Mouse (Mus musculus): Measurements from ENCODE around the gene Lmf1. TPM values are rescaled to one million over a fixed set of nuclear protein-coding genes. Genes with fewer than 3 reads are reported as not detected.

Gene Lmf1
- polyA plus RNA-seq, 1 experiment from 2014 or later = 28.8 TPM

DNA sequence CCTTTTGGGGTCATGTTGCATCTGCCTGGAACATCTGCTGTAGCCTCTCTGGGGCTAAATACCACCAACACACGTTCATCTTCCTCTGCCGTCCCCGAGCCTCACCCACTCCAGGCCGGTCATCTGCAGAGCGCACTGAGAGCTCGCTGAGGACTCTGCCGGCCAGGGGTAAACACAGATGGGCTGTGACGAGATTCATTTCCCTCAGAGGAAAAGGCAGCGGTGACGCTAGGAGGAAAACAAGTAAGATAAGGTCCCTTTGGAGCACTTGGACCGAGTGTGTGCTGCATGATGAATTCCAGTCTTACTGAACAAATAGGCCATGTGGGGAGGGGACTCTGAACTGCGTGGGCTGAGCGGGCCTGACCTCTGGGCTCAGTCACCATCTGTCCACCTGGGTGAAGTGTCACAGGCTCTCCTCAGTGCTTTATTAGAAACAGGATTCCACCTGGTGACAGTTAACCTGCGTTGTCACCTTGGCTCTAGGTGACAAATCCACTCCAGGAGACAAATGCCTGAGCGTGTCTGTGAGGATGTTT is 69.9 kb downstream of the Lmf1 start:
- H3K9me3 ChIP-seq = no peaks in the 10 kb centered on the region
- WGBS = 49% methylated on average over 15 of the region's 15 CpGs
- no peaks in the 10 kb centered on the region for H3K27me3 ChIP-seq
- no peak overlapping the region for H3K27ac ChIP-seq
- H3K4me2 ChIP-seq = no peak overlapping the region
- peaks cover 6% of the 10 kb centered on the region; the same call in 1 of the 2 replicates for H3K4me1 ChIP-seq
- ATAC-seq (ENCODE audit: insufficient number of reproducible peaks, low FRiP score, low TSS enrichment, low read depth) = no peak
- H3K4me3 ChIP-seq = no peak overlapping the region
- no peak overlapping the region for H3K9ac ChIP-seq
- peaks cover 37% of the 10 kb centered on the region for H3K36me3 ChIP-seq

DNA sequence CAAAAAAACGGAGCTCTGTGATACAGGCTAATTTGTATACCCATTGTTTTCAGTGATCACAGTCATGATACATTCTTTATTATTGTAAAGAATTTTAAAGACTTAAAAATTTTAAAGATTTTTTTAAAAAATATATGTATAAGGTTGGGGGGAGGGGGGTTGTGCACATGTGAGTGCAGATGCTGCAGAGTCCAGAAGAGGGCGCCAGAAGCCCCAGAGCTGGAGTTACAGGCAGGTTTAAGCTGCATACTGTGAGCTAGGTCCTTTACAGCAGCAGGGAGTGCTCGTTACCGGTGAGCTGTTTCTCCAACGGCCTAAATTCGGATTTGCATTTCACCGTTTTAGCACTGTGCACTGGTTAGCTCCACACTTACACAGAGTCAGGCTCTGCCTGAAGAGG is 71.8 kb downstream of the Lmf1 start:
- Histone ChIP-seq H3K4me1 (0 out of 2 replicates have a peak, but pooled peaks cover 6% of the 10 kb centered on the region), H3K36me3 (peaks cover 46% of the 10 kb centered on the region), H3K9ac (no peak overlapping the region), H3K9me3 (no peaks in the 10 kb centered on the region), H3K4me2 (no peak overlapping the region), H3K4me3 (no peak overlapping the region), H3K27me3 (no peaks in the 10 kb centered on the region), H3K27ac (no peak overlapping the region)
- no peak for ATAC-seq (ENCODE audit: insufficient number of reproducible peaks, low FRiP score, low TSS enrichment, low read depth)
- WGBS = 81% methylated on average over 7 of the region's 7 CpGs

DNA sequence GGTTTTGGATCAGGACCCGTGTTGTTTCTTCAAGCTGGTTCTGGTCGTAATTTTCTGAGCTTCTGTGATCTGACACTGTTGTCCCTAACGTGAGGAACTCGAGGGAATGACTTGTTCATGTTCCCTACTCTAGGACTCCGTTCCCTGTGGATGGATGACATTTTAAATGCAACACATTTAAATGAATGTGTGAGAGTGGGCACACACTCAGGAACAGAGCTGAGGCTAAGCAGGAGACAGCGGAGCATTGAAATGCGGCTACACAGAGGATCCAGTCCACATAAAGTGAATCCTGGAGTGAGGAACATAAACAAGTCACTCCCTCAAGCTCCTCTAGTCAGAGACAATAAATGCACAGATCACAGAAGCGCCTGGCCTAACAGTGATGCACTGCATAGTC is 73.4 kb downstream of the Lmf1 start:
- Histone ChIP-seq H3K27ac (no peak overlapping the region), H3K4me2 (no peak overlapping the region), H3K4me3 (no peak overlapping the region), H3K4me1 (peaks cover 20% of the 10 kb centered on the region), H3K27me3 (no peaks in the 10 kb centered on the region), H3K36me3 (peaks cover 42% of the 10 kb centered on the region), H3K9ac (no peak overlapping the region), H3K9me3 (no peaks in the 10 kb centered on the region)
- WGBS = 68% methylated on average over 8 of the region's 8 CpGs
- ATAC-seq (ENCODE audit: insufficient number of reproducible peaks, low FRiP score, low TSS enrichment, low read depth) = no peak

GRCm38 (mm10) chr17:25656142-25656825 is 77.4 kb downstream of the Lmf1 start:
- Histone ChIP-seq H3K4me2 (no peak overlapping the region), H3K27me3 (no peaks in the 10 kb centered on the region), H3K27ac (peak overlapping the region; percentile 62), H3K4me3 (no peak overlapping the region), H3K4me1 (peaks cover 20% of the 10 kb centered on the region), H3K36me3 (peaks cover 13% of the 10 kb centered on the region; the same call in 1 of the 2 replicates), H3K9me3 (no peaks in the 10 kb centered on the region), H3K9ac (no peak overlapping the region)
- WGBS = 33% methylated on average over 12 of the region's 12 CpGs
- peak; percentile 53; the same call in 1 of the 2 replicates for ATAC-seq (ENCODE audit: insufficient number of reproducible peaks, low FRiP score, low TSS enrichment, low read depth)

DNA sequence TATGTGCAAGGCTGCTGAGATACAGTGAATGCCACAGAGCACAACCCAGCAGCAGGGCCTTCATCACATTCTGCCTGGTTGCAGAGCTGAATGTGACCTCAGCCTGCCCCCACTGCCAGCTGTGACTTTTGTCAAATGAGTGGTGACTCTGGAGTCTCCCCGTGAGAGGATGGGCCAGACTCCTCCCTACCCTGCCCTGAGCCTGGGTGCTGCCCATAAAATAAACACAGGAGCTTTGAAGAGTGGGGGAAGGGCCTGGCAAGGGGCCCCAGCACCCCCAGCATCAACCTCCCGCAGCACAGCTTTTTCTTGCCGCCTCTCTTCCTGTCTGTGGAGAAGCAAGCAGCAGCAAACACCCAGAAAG is 77.9 kb downstream of the Lmf1 start:
- no peaks in the 10 kb centered on the region for H3K27me3 ChIP-seq
- peak; percentile 46 for ATAC-seq (ENCODE audit: insufficient number of reproducible peaks, low FRiP score, low TSS enrichment, low read depth)
- no peak overlapping the region for H3K4me2 ChIP-seq
- H3K4me3 ChIP-seq = no peak overlapping the region
- H3K27ac ChIP-seq = peak overlapping the region; percentile 62
- H3K9me3 ChIP-seq = no peaks in the 10 kb centered on the region
- H3K36me3 ChIP-seq = peaks cover 13% of the 10 kb centered on the region; the same call in 1 of the 2 replicates
- no peak overlapping the region for H3K9ac ChIP-seq
- 9% methylated on average over 3 of the region's 3 CpGs for WGBS
- H3K4me1 ChIP-seq = peaks cover 20% of the 10 kb centered on the region

DNA sequence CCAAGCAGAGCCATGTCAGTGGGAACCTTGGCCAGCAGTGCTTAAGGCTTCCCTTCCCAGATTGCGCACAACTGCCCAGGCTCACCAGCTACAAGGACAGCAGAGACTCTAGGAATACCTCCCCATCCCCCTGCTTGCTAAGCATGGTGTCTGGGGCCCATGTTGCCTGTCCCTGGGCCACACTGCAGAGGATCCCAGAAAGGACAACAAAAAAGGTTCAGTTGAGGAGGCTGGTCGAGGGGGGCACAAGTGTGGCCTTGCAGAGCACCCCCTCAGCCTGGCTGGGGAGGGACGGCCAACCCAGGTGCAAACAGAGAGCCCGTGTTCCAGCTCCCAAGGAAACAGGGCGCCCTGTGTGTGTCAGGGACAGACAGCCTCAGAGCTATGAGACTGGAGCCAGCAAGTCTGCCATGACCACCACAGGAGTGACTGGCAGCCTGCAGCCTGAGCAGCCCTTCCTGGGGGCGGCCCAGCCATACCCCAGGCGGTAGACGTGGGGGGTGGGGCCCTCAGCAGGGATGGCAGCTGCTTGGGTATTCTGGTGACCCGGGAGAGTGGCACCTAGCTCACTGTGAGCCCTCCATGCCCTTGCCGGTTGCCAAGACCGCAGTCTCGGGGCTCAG is 84.4 kb downstream of the Lmf1 start:
- Histone ChIP-seq H3K27ac (peak overlapping the region; percentile 74), H3K36me3 (no peaks in the 10 kb centered on the region; the same call in 1 of the 2 replicates), H3K4me2 (no peak overlapping the region), H3K4me3 (no peak overlapping the region), H3K9me3 (no peaks in the 10 kb centered on the region), H3K27me3 (no peaks in the 10 kb centered on the region), H3K9ac (no peak overlapping the region), H3K4me1 (peaks cover 9% of the 10 kb centered on the region; the same call in 1 of the 2 replicates)
- ATAC-seq (ENCODE audit: insufficient number of reproducible peaks, low FRiP score, low TSS enrichment, low read depth) = peak; percentile 78
- WGBS = 44% methylated on average over 12 of the region's 12 CpGs

DNA sequence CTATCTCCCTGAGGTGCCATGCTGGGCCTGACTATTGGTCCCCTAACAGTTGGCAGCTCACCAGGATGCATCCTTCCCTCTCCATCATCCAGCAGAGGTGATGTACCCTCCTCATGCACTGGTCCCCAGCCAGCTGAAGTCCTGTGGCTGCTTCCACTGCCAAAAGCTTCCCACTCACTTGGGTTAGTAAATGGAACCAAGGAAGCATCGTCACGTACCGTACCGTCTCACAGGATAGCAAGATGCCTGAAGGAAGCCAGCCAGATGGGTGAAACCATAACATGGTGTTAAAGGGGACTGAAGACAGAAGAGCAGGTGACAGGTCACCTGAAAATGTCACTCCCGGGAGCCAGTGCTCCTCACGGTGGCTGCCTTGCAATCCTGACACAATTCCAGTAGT is 86.6 kb downstream of the Lmf1 start:
- no peaks in the 10 kb centered on the region for H3K9me3 ChIP-seq
- no peak overlapping the region for H3K9ac ChIP-seq
- peaks cover 9% of the 10 kb centered on the region; the same call in 1 of the 2 replicates for H3K4me1 ChIP-seq
- H3K4me3 ChIP-seq = no peak overlapping the region
- no peaks in the 10 kb centered on the region; the same call in 1 of the 2 replicates for H3K36me3 ChIP-seq
- H3K27ac ChIP-seq = no peak overlapping the region
- no peak for ATAC-seq (ENCODE audit: insufficient number of reproducible peaks, low FRiP score, low TSS enrichment, low read depth)
- H3K27me3 ChIP-seq = no peaks in the 10 kb centered on the region
- 84% methylated on average over 6 of the region's 6 CpGs for WGBS
- no peak overlapping the region for H3K4me2 ChIP-seq

DNA sequence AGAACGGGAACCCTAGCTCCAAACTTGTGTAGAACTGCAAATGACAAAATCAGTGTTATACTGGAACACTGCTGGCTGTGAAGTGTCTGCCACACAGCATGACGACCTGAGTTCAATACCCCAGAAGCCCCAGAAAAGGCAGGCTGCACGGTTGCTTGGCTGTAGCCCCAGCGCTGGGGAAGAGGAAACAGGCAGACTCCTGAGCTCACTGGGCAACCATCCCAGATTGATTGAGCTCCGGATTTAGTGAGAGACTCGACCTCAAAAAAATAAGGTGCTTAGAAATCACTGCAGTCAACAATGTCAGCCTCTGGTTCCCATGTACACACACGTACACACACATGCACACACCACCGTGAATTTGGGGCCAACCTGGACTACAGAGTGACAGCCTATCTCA is 87.0 kb downstream of the Lmf1 start:
- 63% methylated on average over 8 of the region's 8 CpGs for WGBS
- Histone ChIP-seq H3K9ac (no peak overlapping the region), H3K4me2 (no peak overlapping the region), H3K4me1 (peaks cover 9% of the 10 kb centered on the region; the same call in 1 of the 2 replicates), H3K27ac (no peak overlapping the region), H3K36me3 (no peaks in the 10 kb centered on the region; the same call in 1 of the 2 replicates), H3K9me3 (no peaks in the 10 kb centered on the region), H3K27me3 (no peaks in the 10 kb centered on the region), H3K4me3 (no peak overlapping the region)
- no peak for ATAC-seq (ENCODE audit: insufficient number of reproducible peaks, low FRiP score, low TSS enrichment, low read depth)

- WGBS = 78% methylated on average over 7 of the region's 7 CpGs
- Histone ChIP-seq H3K4me3 (no peak overlapping the region), H3K4me1 (peaks cover 3% of the 10 kb centered on the region; the same call in 1 of the 2 replicates)
Measured at GRCm38 (mm10) chr17:25668481-25669055, 89.7 kb downstream of the Lmf1 start.

GRCm38 (mm10) chr17:25672982-25673381 is 94.1 kb downstream of the Lmf1 start:
- no peaks in the 10 kb centered on the region for H3K9me3 ChIP-seq
- no peaks in the 10 kb centered on the region for H3K4me1 ChIP-seq
- H3K4me2 ChIP-seq = no peak overlapping the region
- no peak for ATAC-seq (ENCODE audit: insufficient number of reproducible peaks, low FRiP score, low TSS enrichment, low read depth)
- H3K27ac ChIP-seq = no peak overlapping the region
- no peak overlapping the region for H3K9ac ChIP-seq
- H3K4me3 ChIP-seq = no peak overlapping the region
- no peaks in the 10 kb centered on the region for H3K36me3 ChIP-seq
- no peaks in the 10 kb centered on the region for H3K27me3 ChIP-seq

More at GRCm38 (mm10) chr17:25668481-25669055, 89.7 kb downstream of the Lmf1 start:
- H3K27ac ChIP-seq = no peak overlapping the region
- H3K36me3 ChIP-seq = no peaks in the 10 kb centered on the region
- no peaks in the 10 kb centered on the region for H3K9me3 ChIP-seq
- no peak for ATAC-seq (ENCODE audit: insufficient number of reproducible peaks, low FRiP score, low TSS enrichment, low read depth)
- H3K9ac ChIP-seq = no peak overlapping the region
- no peaks in the 10 kb centered on the region for H3K27me3 ChIP-seq
- H3K4me2 ChIP-seq = no peak overlapping the region

- Histone ChIP-seq H3K4me3 (no peak overlapping the region), H3K9me3 (no peaks in the 10 kb centered on the region), H3K9ac (no peak overlapping the region), H3K27ac (no peak overlapping the region), H3K36me3 (no peaks in the 10 kb centered on the region), H3K4me2 (no peak overlapping the region), H3K4me1 (no peaks in the 10 kb centered on the region), H3K27me3 (no peaks in the 10 kb centered on the region)
- ATAC-seq (ENCODE audit: insufficient number of reproducible peaks, low FRiP score, low TSS enrichment, low read depth) = no peak
- 54% methylated on average over 6 of the region's 6 CpGs for WGBS
Measured at GRCm38 (mm10) chr17:25677969-25678368, 99.1 kb downstream of the Lmf1 start.

- no peak for ATAC-seq (ENCODE audit: insufficient number of reproducible peaks, low FRiP score, low TSS enrichment, low read depth)
Measured at GRCm38 (mm10) chr17:25679818-25680217, 100.9 kb downstream of the Lmf1 start.

More at GRCm38 (mm10) chr17:25679818-25680217, 100.9 kb downstream of the Lmf1 start:
- Histone ChIP-seq H3K4me3 (no peak overlapping the region), H3K36me3 (no peaks in the 10 kb centered on the region), H3K9ac (no peak overlapping the region), H3K27me3 (0 out of 2 replicates have a peak, but pooled peaks cover 4% of the 10 kb centered on the region), H3K9me3 (no peaks in the 10 kb centered on the region), H3K4me2 (no peak overlapping the region), H3K4me1 (no peaks in the 10 kb centered on the region), H3K27ac (no peak overlapping the region)
- WGBS = 13% methylated on average over 5 of the region's 5 CpGs
